Mouse (Mus musculus) T-helper 1 cell (primary cell): Measurements from ENCODE around the gene Neil3.
"Not testable (repeated sequence)": the region's sequence is repeated elsewhere in the genome, so short reads cannot be mapped to it uniquely, and the experiment has no call there.

Source experiments
- in situ Hi-C: fragments of 300-600 bp; cut with MboI, MseI; formaldehyde crosslinking; loops from one replicate; pipeline ENCODE4 v1.15.1; 2025; ENCODE audit warnings: high pct_unique_total_duplicates

Gene Neil3

DNA sequence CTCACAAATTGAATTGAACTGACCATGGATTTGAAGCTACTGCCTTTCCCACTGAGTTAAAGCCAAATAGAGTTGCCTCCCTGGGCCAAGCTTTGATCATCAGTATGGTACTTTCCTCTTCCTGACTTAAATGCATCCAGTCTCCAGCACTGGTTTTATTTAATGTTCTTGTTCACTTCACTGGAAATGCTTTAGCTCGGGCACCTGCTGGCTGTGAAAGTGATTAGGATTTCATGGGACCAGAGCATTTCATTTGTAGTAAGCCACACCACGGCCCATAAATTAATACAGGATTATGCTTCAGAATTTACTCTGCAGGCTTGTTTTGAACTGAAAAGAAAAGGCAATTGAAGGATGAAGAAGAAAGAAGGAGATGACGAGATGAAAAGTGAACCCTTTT is 100.8 kb downstream of the Neil3 start:
- in situ Hi-C loops = not testable (repeated sequence)
